Mouse (Mus musculus) MEL-GATA-1-ER (cell line): ENCODE data around the gene Vdr.

Experiments used
- DNase-seq: peaks from one replicate; pipeline ENCODE4 v3.0.0-alpha.2; 2012; ENCODE audit warnings: low read depth; ENCODE audit errors: extremely low read depth

The Vdr gene

DNA sequence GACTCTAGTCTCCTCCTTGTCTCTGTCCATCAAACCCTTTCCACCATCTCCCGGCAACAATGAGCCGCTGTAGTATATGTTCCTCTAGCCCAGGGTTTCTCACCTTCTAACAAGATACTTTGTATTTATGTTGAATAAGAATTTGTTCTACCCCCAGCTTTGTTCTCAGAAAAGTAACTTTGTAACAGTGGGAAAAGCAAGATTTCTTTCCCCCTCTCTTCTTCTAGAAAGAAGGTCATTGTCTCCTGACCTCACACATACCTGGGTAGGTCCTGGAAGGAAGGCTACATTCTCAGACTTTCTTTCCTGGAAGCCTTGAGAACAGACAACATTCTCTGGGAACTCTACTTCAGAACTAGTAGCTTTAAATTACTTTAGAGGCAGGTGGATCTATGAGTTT, at the start of gene Vdr:
Gene Vdr, minus strand, starts transcription at position 101 of the 400 bp plus-strand sequence.
- no peak for DNase-seq

DNA sequence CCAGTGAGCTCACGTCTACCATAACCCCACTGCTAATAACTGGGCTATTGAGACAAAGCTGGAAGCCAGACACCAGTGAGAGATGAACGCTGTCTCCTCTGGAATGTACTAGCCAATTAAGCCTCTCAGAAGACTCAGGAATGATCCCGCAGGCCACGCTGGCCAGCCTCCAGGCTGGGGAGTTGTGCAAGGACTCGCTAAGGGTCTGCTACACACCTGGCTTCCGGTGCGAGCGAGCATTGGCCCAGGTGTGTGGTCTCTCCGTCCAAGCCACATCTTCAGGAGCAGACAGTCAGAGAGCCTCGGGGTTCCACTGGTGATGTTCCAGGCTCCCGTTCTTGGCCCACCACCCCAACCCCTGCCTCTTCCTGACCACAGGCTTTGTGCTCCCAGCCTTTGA, 46.0 kb upstream of the Vdr start:
- no peak for DNase-seq

DNA sequence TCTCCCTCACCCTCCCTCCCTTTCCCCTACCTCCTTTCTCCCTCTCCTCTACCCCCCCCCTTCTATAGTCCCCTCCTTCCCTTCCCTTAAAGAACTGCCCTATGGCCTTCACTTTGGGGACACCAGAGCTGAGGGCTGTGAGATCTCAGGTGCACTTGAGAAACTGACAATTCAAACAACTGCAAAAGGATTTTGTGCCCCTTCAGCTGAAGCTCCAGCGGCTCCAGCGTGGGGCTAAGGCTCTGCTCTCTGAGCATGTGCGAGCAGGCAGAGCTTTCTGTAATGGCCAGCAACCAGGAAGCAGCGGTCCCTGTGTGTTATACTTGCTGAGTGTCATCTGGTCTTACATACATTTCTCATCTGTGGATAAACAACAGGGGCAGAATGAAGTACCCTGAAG, 45.3 kb upstream of the Vdr start:
- no peak for DNase-seq

- DNase-seq: no peak
These were observed 44.9 kb upstream of the Vdr start for GRCm38 (mm10) chr15:97955286-97955685.

GRCm38 (mm10) chr15:97954671-97955070, 44.2 kb upstream of the Vdr start:
- DNase-seq: no peak

- DNase-seq: no peak
These were observed 42.4 kb upstream of the Vdr start for GRCm38 (mm10) chr15:97952889-97953189.

DNA sequence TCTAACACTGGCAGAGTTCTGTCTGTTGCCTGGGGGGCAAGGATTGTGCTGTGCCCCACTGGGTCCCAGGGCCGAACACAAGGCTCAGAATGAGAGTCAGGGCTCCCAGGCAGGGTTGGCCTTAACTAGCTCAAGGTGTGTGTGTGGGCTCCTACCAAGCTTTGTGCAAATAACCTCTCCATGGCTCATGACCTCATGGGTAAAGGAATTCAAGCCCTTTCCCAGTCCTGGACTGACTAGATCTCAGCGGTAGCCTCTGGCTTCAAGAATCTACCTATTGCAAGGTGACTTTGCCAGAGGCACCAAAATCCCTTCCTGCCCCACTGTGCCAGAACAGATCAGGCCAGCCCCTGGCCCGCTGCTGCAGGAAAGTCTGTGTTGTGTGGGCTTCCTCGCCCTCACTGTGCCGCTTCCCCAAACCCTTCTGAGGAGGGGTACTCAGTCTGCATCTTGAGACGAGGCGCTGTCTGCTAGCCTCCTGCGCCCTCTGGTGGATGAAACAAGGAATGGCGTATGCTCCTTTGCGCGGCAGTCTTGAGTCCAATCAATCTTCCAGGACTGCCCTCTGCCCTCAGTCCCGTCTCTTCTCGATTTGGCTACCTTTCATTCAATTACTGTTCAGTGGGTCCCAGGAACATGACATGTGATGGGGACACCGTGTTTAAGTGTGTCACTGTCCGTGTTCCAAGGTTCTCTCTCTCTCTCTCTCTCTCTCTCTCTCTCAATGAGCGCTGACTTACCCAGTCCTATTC, 41.9 kb upstream of the Vdr start:
- peak; percentile 53 for DNase-seq

GRCm38 (mm10) chr15:97950240-97950639, 39.8 kb upstream of the Vdr start:
- DNase-seq: no peak

GRCm38 (mm10) chr15:97949706-97950105, 39.3 kb upstream of the Vdr start:
- DNase-seq: peak; percentile 30

- no peak for DNase-seq
These were observed 38.3 kb upstream of the Vdr start for GRCm38 (mm10) chr15:97948720-97949119.

GRCm38 (mm10) chr15:97945656-97946315, 35.4 kb upstream of the Vdr start:
- DNase-seq: no peak

DNA sequence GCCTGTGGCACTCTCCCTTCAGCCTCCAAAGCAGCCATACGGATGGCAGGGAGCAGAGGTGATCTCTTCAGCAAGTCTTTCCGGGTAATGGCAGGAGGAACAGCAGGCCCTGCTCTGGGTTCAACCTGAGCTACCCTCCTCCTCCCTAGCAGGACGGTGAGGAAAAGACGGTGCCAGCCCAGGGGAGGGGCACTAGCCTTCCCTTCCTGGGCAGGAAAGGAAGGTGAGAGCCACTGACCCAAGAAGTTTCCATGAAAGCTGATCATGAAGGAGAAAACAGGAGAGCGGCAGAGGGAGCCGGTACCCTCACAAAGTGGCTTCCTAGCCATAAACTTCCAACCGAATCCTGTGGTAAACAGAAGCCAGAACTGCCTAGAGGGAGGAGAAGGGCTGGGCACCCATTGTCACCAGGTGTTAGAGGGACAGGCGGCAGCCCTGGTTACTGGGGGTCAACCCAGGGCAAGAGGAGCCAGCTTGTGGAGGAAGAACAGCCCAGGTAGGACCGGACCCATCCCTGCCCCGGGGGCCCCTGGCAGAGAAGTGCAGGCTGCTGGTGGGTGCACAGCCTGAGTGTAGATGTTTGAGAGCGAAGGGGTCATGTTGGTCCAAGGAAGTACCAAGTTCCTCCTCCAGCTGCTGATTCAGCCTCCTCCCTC, 34.6 kb upstream of the Vdr start:
- no peak for DNase-seq

DNA sequence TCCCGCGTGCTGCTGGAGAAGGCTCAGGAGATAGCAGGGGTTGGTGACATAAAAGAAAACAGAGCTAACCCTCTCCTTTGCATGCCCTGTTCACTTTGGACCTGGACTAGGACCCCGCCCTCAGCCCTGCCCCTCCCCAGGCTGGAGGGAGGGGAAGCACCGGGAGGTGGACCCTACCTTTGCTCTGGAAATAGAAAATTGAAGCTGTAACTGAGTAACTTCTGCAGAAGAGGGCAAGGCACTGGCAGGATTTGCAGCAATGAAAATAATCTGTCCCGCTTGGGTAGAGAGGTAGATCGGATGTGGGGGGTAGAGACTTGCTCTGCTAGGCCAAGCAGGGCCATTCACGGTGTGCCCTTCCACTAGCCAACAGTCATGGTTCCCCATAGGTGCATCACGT, 32.9 kb upstream of the Vdr start:
- DNase-seq: no peak

DNA sequence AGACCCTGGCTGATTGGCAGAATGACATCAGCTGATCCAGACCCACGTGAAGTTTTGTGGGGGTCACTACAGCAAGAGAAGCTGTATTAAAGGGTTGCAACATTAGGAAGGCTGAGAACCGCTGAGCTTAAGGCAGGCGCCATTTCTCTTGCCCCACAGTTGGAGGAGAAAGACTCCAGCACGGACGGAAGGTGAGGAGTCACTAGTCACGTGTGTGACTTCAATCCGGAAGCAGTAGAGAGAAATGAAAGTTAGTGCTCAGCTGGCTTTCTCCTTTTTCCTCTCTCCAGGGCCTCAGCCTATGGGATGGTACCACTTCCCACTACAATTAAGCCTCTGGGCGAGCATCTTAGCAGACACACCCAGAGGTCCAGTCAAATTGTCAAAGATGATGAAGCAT, 32.1 kb upstream of the Vdr start:
- no peak for DNase-seq

DNA sequence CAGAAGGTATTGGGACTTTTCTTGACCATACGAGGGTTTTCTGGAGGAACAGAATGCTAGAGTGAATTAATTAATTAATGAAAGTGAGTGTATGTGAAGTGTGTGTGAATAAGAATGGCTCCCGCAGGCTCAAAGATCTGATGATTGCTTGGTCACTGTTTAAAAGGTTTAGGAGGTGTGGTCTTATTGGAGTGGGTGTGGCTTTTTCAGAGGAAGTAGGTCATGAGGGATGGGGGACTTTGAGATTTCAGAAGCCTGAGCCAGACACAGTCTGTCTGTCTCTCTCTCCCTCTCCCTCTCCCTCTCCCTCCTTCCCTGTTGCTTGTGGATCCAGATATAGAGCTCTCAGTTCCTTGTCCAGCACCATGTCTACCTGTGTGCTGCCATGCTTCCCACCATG, 30.9 kb upstream of the Vdr start:
- no peak for DNase-seq

GRCm38 (mm10) chr15:97940088-97940487, 29.7 kb upstream of the Vdr start:
- no peak for DNase-seq

DNA sequence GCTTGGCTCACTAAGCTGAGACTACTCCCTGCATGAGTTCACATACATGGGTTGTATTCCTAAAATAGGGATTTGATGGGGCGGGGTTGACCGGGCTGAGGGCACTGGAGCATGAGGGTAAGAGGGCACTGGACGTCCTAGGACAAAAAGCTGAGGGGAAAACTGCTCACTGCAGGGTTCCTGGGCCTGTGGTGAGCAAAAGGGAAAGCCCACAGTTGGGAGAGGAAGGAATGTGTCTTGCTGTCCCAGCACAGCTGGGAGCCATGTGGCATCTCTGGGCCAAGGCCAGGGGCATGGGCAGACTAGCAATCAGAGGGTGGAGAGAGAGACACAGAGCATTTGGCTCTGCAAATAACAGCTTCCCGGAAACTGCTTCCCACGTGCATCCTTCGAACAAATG, 28.1 kb upstream of the Vdr start:
- no peak for DNase-seq

GRCm38 (mm10) chr15:97932441-97932840, 22.0 kb upstream of the Vdr start:
- DNase-seq: no peak

GRCm38 (mm10) chr15:97929259-97929824, 18.9 kb upstream of the Vdr start:
- DNase-seq: no peak

DNA sequence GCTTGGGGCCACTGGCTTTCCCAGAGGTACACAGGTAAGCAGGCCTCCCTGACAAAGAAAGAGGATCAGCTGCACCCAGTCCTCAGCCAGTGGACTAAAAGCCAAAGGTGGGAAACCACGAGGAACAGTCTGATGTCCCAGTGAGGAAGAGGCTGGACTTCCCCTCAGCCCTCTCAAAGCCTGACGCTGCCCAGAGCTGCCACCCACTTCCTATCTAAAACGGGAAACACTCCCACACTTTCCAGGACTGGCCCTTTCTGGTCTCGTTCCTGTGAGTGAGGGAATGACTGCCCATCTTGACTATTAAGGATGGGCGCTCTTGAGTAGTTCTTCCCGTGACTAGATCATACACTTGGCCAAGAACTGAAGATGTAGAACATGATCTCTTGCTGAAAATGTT, 17.4 kb upstream of the Vdr start:
- no peak for DNase-seq

DNA sequence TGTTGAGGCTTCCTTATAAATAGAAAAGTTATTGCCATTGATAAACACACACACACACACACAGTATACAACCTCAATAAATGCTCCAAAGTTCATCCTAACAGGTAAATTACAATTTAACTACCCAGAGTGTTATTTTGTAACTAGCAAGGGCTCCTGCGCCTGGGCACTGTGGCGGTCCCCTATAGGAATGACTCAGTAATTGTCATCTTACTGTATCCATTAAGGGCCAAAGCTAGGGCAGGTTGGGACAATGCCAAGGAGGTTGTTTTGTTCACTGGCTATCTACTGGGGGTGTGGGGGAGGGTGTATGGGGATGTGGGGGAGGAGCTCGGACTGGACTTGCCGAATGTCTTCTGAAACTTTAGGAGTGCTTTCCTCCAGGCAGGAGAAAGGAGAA, 16.6 kb upstream of the Vdr start:
- DNase-seq: no peak

DNA sequence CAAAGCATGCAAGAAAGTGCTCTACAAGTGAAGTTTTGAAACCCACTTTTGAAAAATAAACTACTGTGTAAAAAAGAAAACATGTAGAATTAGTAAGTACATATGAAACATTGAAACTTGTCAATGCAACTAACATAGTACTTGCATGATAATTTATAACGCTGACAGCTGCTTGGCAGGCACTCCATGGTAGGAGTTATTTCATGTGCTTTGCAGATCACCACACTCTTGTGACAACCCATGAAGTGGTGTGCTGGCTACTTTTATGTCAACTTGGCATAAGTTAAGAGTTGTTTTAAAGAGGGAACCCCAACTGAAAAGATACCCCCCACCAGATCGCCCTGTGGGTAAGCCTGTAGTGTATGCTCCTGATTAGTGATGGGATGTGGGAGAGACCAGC, 12.0 kb upstream of the Vdr start:
- DNase-seq: no peak

DNA sequence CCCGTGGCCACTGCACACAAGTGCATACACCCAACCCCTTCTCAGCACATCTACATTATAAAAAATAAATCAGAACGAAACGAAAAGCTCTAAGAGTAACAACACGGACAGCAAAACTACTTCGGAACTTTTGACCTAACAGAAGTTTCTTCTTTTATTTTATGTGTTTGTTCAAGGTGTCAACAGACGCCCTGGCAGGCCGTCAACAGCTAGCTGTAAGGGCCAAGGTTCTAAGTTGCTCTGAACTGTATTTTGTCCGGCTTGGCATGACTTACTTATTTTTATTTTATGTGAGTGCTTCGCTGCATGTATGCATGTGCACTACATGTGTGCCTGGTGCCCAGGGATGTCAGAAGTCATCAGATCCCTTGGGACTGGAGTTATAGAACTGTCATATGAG, 11.4 kb upstream of the Vdr start:
- no peak for DNase-seq
